Mouse (Mus musculus) forebrain, embryonic 11.5 days (tissue): ENCODE data around the gene Chn2. TPM values are rescaled to one million over a fixed set of nuclear protein-coding genes. Genes with fewer than 3 reads are reported as not detected.

Experiments
- ATAC-seq: fragments of 200-750 bp; cut with Nextera tagmentation; replicated peaks from 2 replicates; pipeline ENCODE4 v1.8.0; 2017; ENCODE audit warnings: moderate TSS enrichment; ENCODE audit not compliant: low FRiP score
- DNase-seq: peaks from one replicate; pipeline ENCODE4 v3.0.0-alpha.2; 2017; ENCODE audit warnings: low spot score
- H3K27ac ChIP-seq: fragments of 300-500 bp; sonication (generic); 2 replicates; pipeline ENCODE4 v1.5.1; 2014; ENCODE audit warnings: low read depth, low read length
- H3K27me3 ChIP-seq: fragments of 300-500 bp; sonication (generic); 2 replicates; pipeline ENCODE4 v1.6.1; 2014; ENCODE audit warnings: mild to moderate bottlenecking, low read length, mixed read lengths; ENCODE audit not compliant: control insufficient read depth, insufficient read depth
- H3K36me3 ChIP-seq: fragments of 300-500 bp; sonication (generic); 2 replicates; pipeline ENCODE4 v1.6.1; 2014; ENCODE audit warnings: mild to moderate bottlenecking, low read length, moderate library complexity, mixed read lengths; ENCODE audit not compliant: control insufficient read depth, insufficient read depth
- H3K4me1 ChIP-seq: fragments of 300-500 bp; sonication (generic); replicated peaks from 2 replicates; pipeline ENCODE4 v1.6.1; 2014; ENCODE audit warnings: low read length, mixed read lengths; ENCODE audit not compliant: control insufficient read depth, insufficient read depth
- H3K4me2 ChIP-seq: fragments of 300-500 bp; sonication (generic); 2 replicates; pipeline ENCODE4 v1.6.1; 2014; ENCODE audit warnings: low read depth, mild to moderate bottlenecking, low read length, moderate library complexity, mixed read lengths; ENCODE audit not compliant: severe bottlenecking
- H3K4me3 ChIP-seq: fragments of 300-500 bp; sonication (generic); 2 replicates; pipeline ENCODE4 v1.5.1; 2014; ENCODE audit warnings: low read depth, low read length
- H3K9ac ChIP-seq: fragments of 300-500 bp; sonication (generic); 2 replicates; pipeline ENCODE4 v1.6.1; 2014; ENCODE audit warnings: low read length
- H3K9me3 ChIP-seq: fragments of 300-500 bp; sonication (generic); 2 replicates; pipeline ENCODE4 v1.6.1; 2016; ENCODE audit warnings: low read length, mixed read lengths; ENCODE audit not compliant: control insufficient read depth
- WGBS: fragments of 180-500 bp; shearing (Covaris S2); extraction: QIAGEN DNeasy Blood & Tissue Kit; methylation state at CpG from one replicate; pipeline ENCODE4 v1.1.7; 2014; 5-methylcytosine and 5-hydroxymethylcytosine counted together
- polyA plus RNA-seq: library from polyadenylated mRNA; unstranded; fragments of >200 nt; fragmentation: Nextera tagmentation; extraction: Ambion mirVana; gene quantifications from 2 replicates; pipeline ENCODE4 v1.2.1, GENCODE M21; 2014

Chn2 gene
- polyA plus RNA-seq, 1 experiment from 2014 or later: 20.3 TPM

- ATAC-seq: no peak
- WGBS: 86% methylated on average over 6 of the region's 6 CpGs
- H3K4me3 ChIP-seq: no peak overlapping the region
- DNase-seq: no peak
- H3K4me1 ChIP-seq: peaks cover 5% of the 10 kb centered on the region; the same call in 1 of the 2 replicates
- no peak overlapping the region for H3K9ac ChIP-seq
- H3K27me3 ChIP-seq: no peaks in the 10 kb centered on the region
- no peak overlapping the region for H3K4me2 ChIP-seq
- no peaks in the 10 kb centered on the region for H3K36me3 ChIP-seq
- no peak overlapping the region for H3K27ac ChIP-seq
- no peaks in the 10 kb centered on the region for H3K9me3 ChIP-seq
These were observed 240.9 kb downstream of the Chn2 start for GRCm38 (mm10) chr6:54280248-54280647.

DNA sequence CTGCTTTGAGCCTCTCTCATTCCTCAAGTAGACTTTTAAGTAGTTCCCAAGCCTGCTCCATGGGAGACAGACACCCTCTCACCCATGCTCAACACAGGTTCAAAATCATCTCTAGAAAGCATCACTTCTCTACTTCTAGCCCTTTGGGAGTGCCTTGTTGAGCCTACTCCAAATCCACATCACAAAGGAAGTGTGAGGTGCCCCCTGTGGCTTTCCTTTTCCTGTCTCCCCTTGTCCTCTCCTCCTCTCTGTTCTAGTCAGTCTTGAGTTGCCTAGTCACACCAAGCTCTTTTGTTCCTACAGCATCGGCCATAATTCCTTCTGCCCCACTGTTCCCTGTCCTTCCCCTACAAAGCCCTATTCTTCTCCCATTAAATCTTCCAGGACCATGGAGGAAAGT lies 243.9 kb downstream of the Chn2 start:
- Histone ChIP-seq H3K9me3 (no peaks in the 10 kb centered on the region), H3K36me3 (no peaks in the 10 kb centered on the region), H3K4me3 (no peak overlapping the region), H3K9ac (no peak overlapping the region), H3K4me1 (no peaks in the 10 kb centered on the region), H3K27me3 (no peaks in the 10 kb centered on the region), H3K27ac (no peak overlapping the region), H3K4me2 (no peak overlapping the region)
- ATAC-seq: no peak
- no peak for DNase-seq
- WGBS: 23% methylated on average over 1 of the region's 1 CpGs

GRCm38 (mm10) chr6:54284167-54284711 lies 244.9 kb downstream of the Chn2 start:
- 92% methylated on average over 12 of the region's 12 CpGs for WGBS
- Histone ChIP-seq H3K36me3 (no peaks in the 10 kb centered on the region), H3K4me1 (no peaks in the 10 kb centered on the region), H3K4me3 (no peak overlapping the region), H3K27ac (no peak overlapping the region), H3K4me2 (no peak overlapping the region), H3K9ac (no peak overlapping the region), H3K27me3 (no peaks in the 10 kb centered on the region), H3K9me3 (no peaks in the 10 kb centered on the region)
- ATAC-seq (no peak), DNase-seq (no peak)

DNA sequence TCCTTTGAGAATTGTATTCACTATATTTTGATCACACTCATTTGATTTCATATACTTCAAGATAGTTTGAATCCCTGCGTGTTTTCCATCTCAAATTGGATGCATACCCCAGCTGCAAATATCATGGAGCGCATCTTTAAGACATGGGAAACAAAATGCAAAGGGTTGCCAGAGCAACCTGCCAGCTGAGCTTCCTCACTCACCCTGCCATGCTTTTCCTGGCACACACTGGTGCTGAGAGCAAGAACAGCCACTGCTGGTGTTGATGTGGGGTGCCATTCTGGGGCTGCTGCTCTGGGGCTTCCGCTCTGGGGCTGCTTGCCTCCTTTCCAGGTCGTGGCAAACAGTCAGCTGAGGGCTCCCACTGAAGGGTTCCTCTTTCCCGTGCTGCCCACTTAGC lies 247.5 kb downstream of the Chn2 start:
- Histone ChIP-seq H3K9me3 (no peaks in the 10 kb centered on the region), H3K36me3 (no peaks in the 10 kb centered on the region), H3K4me2 (no peak overlapping the region), H3K4me1 (no peaks in the 10 kb centered on the region), H3K27ac (no peak overlapping the region), H3K9ac (no peak overlapping the region), H3K27me3 (no peaks in the 10 kb centered on the region), H3K4me3 (no peak overlapping the region)
- 86% methylated on average over 5 of the region's 5 CpGs for WGBS
- ATAC-seq: no peak
- no peak for DNase-seq

DNA sequence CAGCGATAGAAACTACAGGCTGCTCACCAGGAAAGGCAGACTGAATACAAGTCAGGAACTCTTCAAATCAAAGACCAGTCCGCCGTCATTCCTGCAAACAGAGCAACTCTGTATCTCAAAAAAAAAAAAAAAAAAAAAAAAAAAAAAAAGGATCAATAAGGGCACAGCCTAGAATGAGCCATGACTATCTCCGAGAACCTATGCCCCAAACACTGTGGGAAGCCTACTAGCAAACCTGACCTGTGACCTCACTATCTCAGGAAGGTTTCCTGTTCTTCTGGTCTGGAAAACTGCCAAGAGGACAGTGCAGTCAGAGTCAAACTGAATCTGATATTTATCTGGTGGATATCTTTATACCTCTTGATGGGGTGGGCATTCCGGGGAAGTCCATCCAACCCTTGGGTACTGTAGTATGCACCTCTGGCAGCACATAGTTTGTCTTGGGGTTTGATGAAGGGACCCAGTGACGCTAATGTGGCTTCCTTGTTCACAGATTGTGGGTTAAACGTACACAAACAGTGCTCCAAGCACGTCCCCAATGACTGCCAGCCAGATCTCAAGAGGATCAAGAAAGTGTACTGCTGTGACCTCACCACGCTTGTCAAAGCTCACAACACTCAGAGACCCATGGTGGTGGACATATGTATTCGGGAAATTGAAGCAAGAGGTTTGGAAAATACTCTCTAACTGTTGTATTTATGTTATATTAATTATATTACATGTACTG lies 250.6 kb downstream of the Chn2 start:
- DNase-seq (no peak), ATAC-seq (no peak)
- no peak overlapping the region for H3K4me2 ChIP-seq
- H3K9me3 ChIP-seq: no peaks in the 10 kb centered on the region
- H3K27me3 ChIP-seq: no peaks in the 10 kb centered on the region
- H3K27ac ChIP-seq: no peak overlapping the region
- no peaks in the 10 kb centered on the region for H3K36me3 ChIP-seq
- no peaks in the 10 kb centered on the region for H3K4me1 ChIP-seq
- no peak overlapping the region for H3K4me3 ChIP-seq
- no peak overlapping the region for H3K9ac ChIP-seq
- 80% methylated on average over 10 of the region's 10 CpGs for WGBS

DNA sequence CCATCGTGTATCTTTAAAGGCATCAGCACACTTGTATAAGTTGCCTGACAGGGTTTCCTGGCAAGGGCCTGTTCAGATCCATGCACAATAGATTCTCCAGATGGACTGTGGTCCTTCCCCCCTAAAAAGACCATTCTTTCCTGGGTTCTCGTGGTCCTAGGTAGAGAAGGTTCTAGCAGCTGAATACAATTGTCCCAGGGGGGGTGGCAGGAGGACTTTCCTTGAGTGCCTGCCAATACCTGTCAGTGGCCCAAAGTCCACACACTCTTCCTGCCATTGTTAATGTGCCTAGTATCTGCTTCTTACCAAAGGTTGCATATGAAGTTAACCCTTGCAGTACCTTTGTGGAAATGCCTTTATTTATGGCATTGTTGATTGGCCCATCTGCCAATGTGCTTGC lies 257.9 kb downstream of the Chn2 start:
- Histone ChIP-seq H3K36me3 (no peaks in the 10 kb centered on the region), H3K9me3 (no peaks in the 10 kb centered on the region), H3K27me3 (no peaks in the 10 kb centered on the region), H3K9ac (no peak overlapping the region), H3K4me1 (no peaks in the 10 kb centered on the region), H3K27ac (no peak overlapping the region), H3K4me2 (no peak overlapping the region), H3K4me3 (no peak overlapping the region)
- WGBS: 92% methylated on average over 2 of the region's 2 CpGs
- ATAC-seq (no peak), DNase-seq (no peak)

- H3K36me3 ChIP-seq: no peaks in the 10 kb centered on the region
- H3K9me3 ChIP-seq: no peaks in the 10 kb centered on the region
These were observed 260.1 kb downstream of the Chn2 start for GRCm38 (mm10) chr6:54299417-54299816.

GRCm38 (mm10) chr6:54305777-54306176 lies 266.4 kb downstream of the Chn2 start:
- 94% methylated on average over 1 of the region's 1 CpGs for WGBS
- ATAC-seq: no peak

More at GRCm38 (mm10) chr6:54299417-54299816, 260.1 kb downstream of the Chn2 start:
- Histone ChIP-seq H3K27ac (no peak overlapping the region), H3K9ac (no peak overlapping the region), H3K4me2 (no peak overlapping the region), H3K4me1 (no peaks in the 10 kb centered on the region), H3K4me3 (no peak overlapping the region), H3K27me3 (no peaks in the 10 kb centered on the region)
- DNase-seq (no peak), ATAC-seq (no peak)
- 89% methylated on average over 2 of the region's 2 CpGs for WGBS

DNA sequence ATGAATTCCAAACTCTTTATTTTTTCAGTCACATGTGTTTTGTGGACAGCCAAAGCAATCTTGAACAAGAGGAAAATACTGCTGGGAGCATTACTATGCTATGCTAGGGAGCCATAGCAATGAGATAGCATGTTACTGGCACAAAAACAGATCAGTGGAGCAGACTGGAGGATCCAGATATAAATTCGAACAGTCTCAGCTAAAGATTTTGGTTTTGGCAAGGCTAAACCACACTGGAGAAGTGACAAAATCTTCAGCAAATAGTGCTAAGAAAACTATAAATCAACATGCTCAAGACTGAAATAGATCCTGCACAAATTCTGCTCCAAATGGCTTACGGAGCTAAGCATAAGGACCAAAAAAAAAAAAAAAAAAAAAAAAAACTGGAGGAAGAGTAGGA lies 273.7 kb downstream of the Chn2 start:
- Histone ChIP-seq H3K4me2 (no peak overlapping the region), H3K4me3 (no peak overlapping the region), H3K9me3 (no peaks in the 10 kb centered on the region), H3K27ac (no peak overlapping the region), H3K4me1 (no peaks in the 10 kb centered on the region), H3K9ac (no peak overlapping the region), H3K27me3 (no peaks in the 10 kb centered on the region), H3K36me3 (no peaks in the 10 kb centered on the region)
- 91% methylated on average over 2 of the region's 2 CpGs for WGBS
- ATAC-seq: no peak
- DNase-seq: no peak

More at GRCm38 (mm10) chr6:54305777-54306176, 266.4 kb downstream of the Chn2 start:
- no peaks in the 10 kb centered on the region for H3K36me3 ChIP-seq
- H3K4me1 ChIP-seq: no peaks in the 10 kb centered on the region
- no peaks in the 10 kb centered on the region for H3K27me3 ChIP-seq
- no peaks in the 10 kb centered on the region for H3K9me3 ChIP-seq
- no peak overlapping the region for H3K4me3 ChIP-seq
- H3K9ac ChIP-seq: no peak overlapping the region
- H3K27ac ChIP-seq: no peak overlapping the region
- DNase-seq: no peak
- H3K4me2 ChIP-seq: no peak overlapping the region
